Mouse (Mus musculus): Measurements from ENCODE around the gene Des. TPM values are rescaled to one million over a fixed set of nuclear protein-coding genes. Genes with fewer than 3 reads are reported as not detected.

Des gene
- polyA plus RNA-seq (2012; rRNA removed) (50.7 and 53.7 TPM in 2 replicates), polyA plus RNA-seq (2014; fragmentation: Nextera tagmentation; extraction: Ambion mirVana) (59.0 and 78.6 TPM in 2 replicates)

GRCm38 (mm10) chr1:75360112-75361031 lies at the start of gene Des:
Gene Des (plus strand): TSS chr1:75360329.
- Histone ChIP-seq H3K27ac (replicated peaks; ENCODE audit: low read depth, low read length) (0 out of 2 replicates have a peak within 1 kb of the TSS, but pooled peaks have one; percentile 38), H3K9ac (ENCODE audit: low read depth, low read length, severe bottlenecking) (peak within 1 kb of the TSS; percentile 49), H3K4me2 (replicated peaks; ENCODE audit: low read depth, low read length, severe bottlenecking) (peak within 1 kb of the TSS; percentile 61), H3K4me1 (ENCODE audit: control insufficient read depth, insufficient read depth, low read length) (peaks cover 20% of the 10 kb centered on the region), H3K4me3 (replicated peaks; ENCODE audit: low read length) (peak within 1 kb of the TSS; percentile 37), H3K27me3 (ENCODE audit: control insufficient read depth, insufficient read depth, low read length) (peaks cover 28% of the 10 kb centered on the region), H3K9me3 (ENCODE audit: control insufficient read depth, low read length) (no peaks in the 10 kb centered on the region), H3K36me3 (ENCODE audit: control insufficient read depth, insufficient read depth, low read length) (no peaks in the 10 kb centered on the region)
- no peak for DNase-seq (ENCODE audit: low spot score)
- 3% methylated on average over 76 of the region's 80 CpGs for WGBS
- TF ChIP-seq POLR2A (IDR thresholded peaks at IDR 0.05; ENCODE audit: borderline replicate concordance, extremely low read depth, insufficient read depth, insufficient read length) = no peak
- peak; percentile 81 for ATAC-seq (ENCODE audit: low FRiP score, low read depth)

GRCm38 (mm10) chr1:75311694-75312093 lies 48.4 kb upstream of the Des start:
- H3K4me3 ChIP-seq (replicated peaks; ENCODE audit: low read length) = no peak overlapping the region
- no peak for TF ChIP-seq POLR2A (IDR thresholded peaks at IDR 0.05; ENCODE audit: borderline replicate concordance, extremely low read depth, insufficient read depth, insufficient read length)
- peaks cover 62% of the 10 kb centered on the region for H3K36me3 ChIP-seq (ENCODE audit: control insufficient read depth, insufficient read depth, low read length)
- no peak for DNase-seq (ENCODE audit: low spot score)
- no peak for ATAC-seq (ENCODE audit: low FRiP score, low read depth)
- no peak overlapping the region for H3K4me2 ChIP-seq (replicated peaks; ENCODE audit: low read depth, low read length, severe bottlenecking)
- no peaks in the 10 kb centered on the region for H3K27me3 ChIP-seq (ENCODE audit: control insufficient read depth, insufficient read depth, low read length)
- H3K9me3 ChIP-seq (ENCODE audit: control insufficient read depth, low read length) = no peaks in the 10 kb centered on the region
- WGBS = 94% methylated on average over 6 of the region's 6 CpGs
- no peak overlapping the region for H3K9ac ChIP-seq (ENCODE audit: low read depth, low read length, severe bottlenecking)
- H3K4me1 ChIP-seq (ENCODE audit: control insufficient read depth, insufficient read depth, low read length) = peaks cover 7% of the 10 kb centered on the region
- no peak overlapping the region for H3K27ac ChIP-seq (replicated peaks; ENCODE audit: low read depth, low read length)

- Histone ChIP-seq H3K36me3 (ENCODE audit: control insufficient read depth, insufficient read depth, low read length) (peaks cover 40% of the 10 kb centered on the region), H3K9me3 (ENCODE audit: control insufficient read depth, low read length) (no peaks in the 10 kb centered on the region), H3K4me2 (replicated peaks; ENCODE audit: low read depth, low read length, severe bottlenecking) (no peak overlapping the region), H3K4me1 (ENCODE audit: control insufficient read depth, insufficient read depth, low read length) (peaks cover 7% of the 10 kb centered on the region), H3K27me3 (ENCODE audit: control insufficient read depth, insufficient read depth, low read length) (no peaks in the 10 kb centered on the region), H3K27ac (replicated peaks; ENCODE audit: low read depth, low read length) (no peak overlapping the region), H3K4me3 (replicated peaks; ENCODE audit: low read length) (no peak overlapping the region), H3K9ac (ENCODE audit: low read depth, low read length, severe bottlenecking) (no peak overlapping the region)
- no peak for ATAC-seq (ENCODE audit: low FRiP score, low read depth)
- no peak for TF ChIP-seq POLR2A (IDR thresholded peaks at IDR 0.05; ENCODE audit: borderline replicate concordance, extremely low read depth, insufficient read depth, insufficient read length)
- DNase-seq (ENCODE audit: low spot score) = no peak
- WGBS = 93% methylated on average over 6 of the region's 6 CpGs
These were observed 45.1 kb upstream of the Des start for GRCm38 (mm10) chr1:75315011-75315410.

DNA sequence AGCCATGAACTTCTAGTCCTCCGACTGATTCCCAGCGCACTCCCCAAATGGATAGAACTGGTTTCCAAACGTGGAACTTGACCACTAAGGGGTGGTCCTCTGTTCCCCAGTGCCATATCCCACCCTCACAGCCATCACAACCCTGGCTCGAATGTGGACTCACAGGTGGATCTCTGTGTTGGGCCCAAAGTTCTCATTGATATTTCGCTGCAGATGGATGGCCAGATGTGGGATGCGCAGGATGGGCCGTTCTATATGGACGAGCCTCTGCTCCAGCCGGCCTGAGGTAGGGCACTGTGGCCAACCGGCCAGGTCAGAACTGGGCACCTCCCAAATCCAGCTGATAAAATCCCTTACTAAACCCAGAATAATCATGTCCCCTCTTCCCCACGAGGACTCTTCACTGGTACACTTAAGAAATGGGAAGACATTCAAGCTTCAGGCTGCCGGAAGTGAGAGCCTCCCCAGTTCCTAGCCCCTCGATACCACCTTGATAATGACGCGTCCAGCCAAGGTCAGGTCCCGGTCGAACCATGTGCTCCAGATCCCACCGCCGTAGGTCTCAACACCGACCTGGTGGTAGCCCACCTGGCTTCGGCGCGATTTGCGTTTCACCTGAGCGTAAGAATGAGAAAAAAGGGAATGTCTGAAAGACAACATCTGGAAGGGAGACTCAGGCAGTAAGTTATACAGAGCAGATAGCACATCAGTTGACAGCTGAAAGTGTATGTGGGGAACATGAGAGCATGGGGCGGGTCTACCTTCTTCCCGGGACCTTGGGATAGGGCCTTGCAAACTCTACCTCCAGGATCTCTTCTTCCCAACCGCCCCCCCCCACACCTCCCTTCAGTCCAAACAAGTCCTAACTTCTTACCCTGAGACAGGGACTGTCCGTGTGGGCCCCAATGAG lies 44.4 kb upstream of the Des start:
- Histone ChIP-seq H3K36me3 (ENCODE audit: control insufficient read depth, insufficient read depth, low read length) (peaks cover 37% of the 10 kb centered on the region), H3K4me2 (replicated peaks; ENCODE audit: low read depth, low read length, severe bottlenecking) (peak overlapping the region; percentile 53), H3K4me1 (ENCODE audit: control insufficient read depth, insufficient read depth, low read length) (peaks cover 7% of the 10 kb centered on the region), H3K9ac (ENCODE audit: low read depth, low read length, severe bottlenecking) (peak overlapping the region; percentile 64), H3K27me3 (ENCODE audit: control insufficient read depth, insufficient read depth, low read length) (no peaks in the 10 kb centered on the region), H3K27ac (replicated peaks; ENCODE audit: low read depth, low read length) (no peak overlapping the region), H3K4me3 (replicated peaks; ENCODE audit: low read length) (peak overlapping the region; percentile 76), H3K9me3 (ENCODE audit: control insufficient read depth, low read length) (no peaks in the 10 kb centered on the region)
- 84% methylated on average over 29 of the region's 29 CpGs for WGBS
- ATAC-seq (ENCODE audit: low FRiP score, low read depth) = no peak
- no peak for DNase-seq (ENCODE audit: low spot score)
- no peak for TF ChIP-seq POLR2A (IDR thresholded peaks at IDR 0.05; ENCODE audit: borderline replicate concordance, extremely low read depth, insufficient read depth, insufficient read length)

DNA sequence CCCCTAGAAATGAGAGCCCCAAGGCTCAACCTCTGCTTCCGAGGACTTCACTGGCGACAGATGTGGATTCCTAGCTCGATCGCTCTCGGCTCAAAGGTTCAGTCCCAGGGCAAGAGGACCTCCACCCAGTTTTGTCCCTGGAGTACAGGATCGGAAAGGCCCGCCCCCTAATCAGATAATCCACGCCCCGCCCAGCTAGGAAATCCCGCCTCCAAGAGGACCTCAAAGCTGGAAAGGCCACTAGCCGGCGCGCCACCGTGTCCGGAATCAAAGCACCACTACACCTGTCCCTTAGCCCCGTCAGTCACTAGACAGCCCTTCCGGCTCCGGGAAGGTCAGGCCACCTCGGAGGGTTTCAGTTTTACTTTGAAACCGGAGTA lies 43.3 kb upstream of the Des start:
- peak; percentile 10; the same call in 1 of the 2 replicates for ATAC-seq (ENCODE audit: low FRiP score, low read depth)
- H3K9ac ChIP-seq (ENCODE audit: low read depth, low read length, severe bottlenecking) = peak overlapping the region; percentile 64
- peak overlapping the region; percentile 53 for H3K4me2 ChIP-seq (replicated peaks; ENCODE audit: low read depth, low read length, severe bottlenecking)
- peak overlapping the region; percentile 86 for H3K27ac ChIP-seq (replicated peaks; ENCODE audit: low read depth, low read length)
- 1% methylated on average over 14 of the region's 20 CpGs for WGBS
- H3K9me3 ChIP-seq (ENCODE audit: control insufficient read depth, low read length) = no peaks in the 10 kb centered on the region
- peak; percentile 86 for DNase-seq (ENCODE audit: low spot score)
- peaks cover 7% of the 10 kb centered on the region for H3K4me1 ChIP-seq (ENCODE audit: control insufficient read depth, insufficient read depth, low read length)
- no peaks in the 10 kb centered on the region for H3K27me3 ChIP-seq (ENCODE audit: control insufficient read depth, insufficient read depth, low read length)
- peaks cover 27% of the 10 kb centered on the region for H3K36me3 ChIP-seq (ENCODE audit: control insufficient read depth, insufficient read depth, low read length)
- H3K4me3 ChIP-seq (replicated peaks; ENCODE audit: low read length) = peak overlapping the region; percentile 76
- no peak for TF ChIP-seq POLR2A (IDR thresholded peaks at IDR 0.05; ENCODE audit: borderline replicate concordance, extremely low read depth, insufficient read depth, insufficient read length)
